Mouse (Mus musculus): ENCODE results near the gene Galnt4.
A peak's percentile ranks its signal among the peaks of the same experiment; 100 is the strongest.
"Not testable (repeated sequence)": the region's sequence is repeated elsewhere in the genome, so short reads cannot be mapped to it uniquely, and the experiment has no call there.

The Galnt4 gene

GRCm38 (mm10) chr10:99156808-99157207 lies 48.8 kb downstream of the Galnt4 start:
- DNase-seq (ENCODE audit: low read depth, low spot score): peak; percentile 59

DNA sequence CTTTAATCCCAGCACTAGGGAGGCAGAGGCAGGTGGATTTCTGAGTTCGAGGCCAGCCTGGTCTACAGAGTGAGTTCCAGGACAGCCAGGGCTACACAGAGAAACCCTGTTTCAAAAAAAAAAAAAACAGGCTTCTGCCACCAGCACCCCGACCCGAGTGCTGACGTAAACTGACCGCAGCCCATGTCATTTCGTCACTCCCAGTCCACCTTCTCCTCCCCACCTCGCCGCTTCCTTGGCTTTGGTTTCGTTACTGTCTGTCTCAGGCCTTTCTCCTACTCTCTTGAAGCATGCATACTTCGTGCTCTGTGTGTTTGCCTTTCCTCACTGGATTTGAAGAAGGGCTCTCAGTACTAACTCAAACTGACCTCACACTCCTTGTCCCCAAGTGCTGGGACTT lies 49.7 kb downstream of the Galnt4 start:
- DNase-seq (ENCODE audit: low read depth, low spot score): not testable (repeated sequence)

- peak; percentile 77 for DNase-seq (ENCODE audit: low read depth, low spot score)
These were observed 54.1 kb downstream of the Galnt4 start for GRCm38 (mm10) chr10:99161987-99162582.
